Mouse (Mus musculus) sigmoid colon, adult 10 weeks (tissue): ENCODE results near the gene Olfr1463. TPM values are rescaled to one million over a fixed set of nuclear protein-coding genes. Genes with fewer than 3 reads are reported as not detected.

Source experiments
- polyA plus RNA-seq: library from polyadenylated mRNA; stranded (reverse); fragments of 350-450 nt; fragmentation: Illumina TruSeq; extraction: RNeasy Lipid Tissue Mini Kit (QIAGEN cat#74804); gene quantifications from one replicate; pipeline ENCODE4 v1.2.3, GENCODE M21; 2014; ENCODE audit warnings: low read depth, low replicate concordance

Gene Olfr1463
- not detected for polyA plus RNA-seq

DNA sequence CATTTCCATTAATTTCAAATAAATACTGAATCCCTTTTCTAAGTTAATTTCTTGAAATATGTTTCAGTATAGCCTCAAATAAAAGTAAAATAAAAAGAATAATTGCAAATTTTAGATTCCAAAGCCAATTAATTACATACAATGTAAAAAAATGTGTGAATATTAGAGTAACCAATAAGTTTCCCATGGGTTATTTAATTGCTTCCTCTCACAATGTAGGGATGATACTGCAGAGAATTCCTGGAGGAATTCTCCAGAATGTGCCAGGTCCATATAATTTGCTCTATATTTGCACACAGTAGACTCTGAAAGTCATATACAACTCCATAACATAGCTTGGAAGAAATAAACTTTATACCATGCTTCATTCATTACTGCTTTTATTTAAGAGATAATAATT, at the start of gene Olfr1463:
TSS of gene Olfr1463 (plus strand) at position 301 of the 400 bp plus-strand sequence.

DNA sequence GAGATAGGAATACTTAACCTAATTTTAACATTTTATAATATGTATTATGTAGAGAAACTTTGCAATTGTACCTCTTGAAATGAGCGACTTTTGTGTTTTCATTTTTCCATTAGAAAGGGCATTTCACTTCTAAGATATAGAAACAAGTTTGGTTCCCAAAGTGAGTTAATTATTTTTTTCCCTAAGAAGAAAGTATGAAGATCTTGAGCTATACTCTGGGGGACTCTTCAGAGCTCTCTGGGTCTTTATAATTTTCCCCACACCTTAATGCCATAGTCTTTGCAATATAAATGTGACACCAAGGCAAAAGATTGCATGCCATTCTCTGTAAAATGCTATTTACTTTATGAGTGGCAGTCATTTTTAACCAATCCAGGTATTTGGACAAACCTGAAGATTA, 45.7 kb upstream of the Olfr1463 start, which contains the start of gene Olfr1462:
TSS of gene Olfr1462 (plus strand) at position 301 of the 400 bp plus-strand sequence.

Other genes with a start within 250 kb of the Olfr1463 start
- not detected for gene Olfr1451, start 236.3 kb upstream of the Olfr1463 start, polyA plus RNA-seq
- gene Olfr1453, start 203.0 kb upstream of the Olfr1463 start, polyA plus RNA-seq = not detected
- not detected for gene Olfr1454, start 170.7 kb upstream of the Olfr1463 start, polyA plus RNA-seq
- gene Olfr1457, start 133.4 kb upstream of the Olfr1463 start, polyA plus RNA-seq = not detected
- not detected for gene Olfr1458, start 124.6 kb upstream of the Olfr1463 start, polyA plus RNA-seq
- gene Olfr1459, start 81.8 kb upstream of the Olfr1463 start, polyA plus RNA-seq = not detected
- not detected for gene Olfr1461, start 68.3 kb upstream of the Olfr1463 start, polyA plus RNA-seq
- gene Olfr1462, start 45.6 kb upstream of the Olfr1463 start, polyA plus RNA-seq = not detected
- not detected for gene Olfr1465, start 84.2 kb downstream of the Olfr1463 start, polyA plus RNA-seq
- not detected for gene Olfr1466, start 107.5 kb downstream of the Olfr1463 start, polyA plus RNA-seq
- gene Olfr1467, start 130.9 kb downstream of the Olfr1463 start, polyA plus RNA-seq = not detected
- not detected for gene Olfr1469, start 176.5 kb downstream of the Olfr1463 start, polyA plus RNA-seq
- gene Olfr1471, start 212.1 kb downstream of the Olfr1463 start, polyA plus RNA-seq = not detected
- gene Olfr1472, start 224.8 kb downstream of the Olfr1463 start, polyA plus RNA-seq = not detected
- not detected for gene Olfr1474, start 238.2 kb downstream of the Olfr1463 start, polyA plus RNA-seq
- gene Olfr1475, start 248.9 kb downstream of the Olfr1463 start, polyA plus RNA-seq = not detected